Mouse (Mus musculus): ENCODE data around the gene Krtcap3. TPM values are rescaled to one million over a fixed set of nuclear protein-coding genes. Genes with fewer than 3 reads are reported as not detected.
"Not testable (repeated sequence)": the region's sequence is repeated elsewhere in the genome, so short reads cannot be mapped to it uniquely, and the experiment has no call there.

Gene Krtcap3
- total RNA-seq (2014; rRNA removed), result 2.4 and 3.2 TPM in 2 replicates
- 2.5 and 2.9 TPM in 2 replicates for polyA plus RNA-seq (2015; fragmentation: Nextera tagmentation; extraction: Ambion mirVana)

DNA sequence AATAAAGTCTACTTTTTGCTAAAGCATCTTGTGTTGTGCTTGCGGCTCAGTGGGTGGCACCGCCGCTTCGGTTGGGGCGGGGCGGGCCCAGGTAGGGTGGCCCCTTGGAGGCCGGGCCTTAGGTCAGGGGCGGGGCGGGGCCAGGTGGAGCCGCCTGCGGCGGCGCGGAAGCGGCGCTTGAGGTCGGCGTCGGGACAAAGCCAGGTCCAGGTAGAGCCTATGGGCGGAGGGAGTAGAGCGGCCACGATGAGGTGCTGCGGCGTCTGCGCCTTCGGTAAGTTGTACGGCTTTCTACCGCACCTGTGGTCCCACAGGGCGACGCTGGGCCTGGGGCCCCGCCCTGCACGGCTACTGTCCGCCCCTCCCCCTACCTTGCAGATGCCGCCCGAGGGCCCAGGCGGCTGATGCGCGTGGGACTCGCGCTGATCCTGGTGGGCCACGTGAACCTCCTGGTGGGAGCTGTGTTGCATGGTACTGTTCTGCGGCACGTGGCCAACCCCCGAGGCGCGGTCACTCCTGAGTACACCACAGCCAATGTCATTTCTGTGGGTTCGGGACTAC lies at the start of gene Krtcap3:
Krtcap3 (plus strand) TSS at position 151 of the 561 bp plus-strand sequence.
- no peak within 1 kb of the TSS for H3K4me2 ChIP-seq (ENCODE audit: low read depth, low read length)
- peaks cover 67% of the 10 kb centered on the region for H3K36me3 ChIP-seq (ENCODE audit: insufficient read depth, low read length)
- H3K4me3 ChIP-seq (ENCODE audit: low read length), result no peak within 1 kb of the TSS
- no peaks in the 10 kb centered on the region for H3K4me1 ChIP-seq (ENCODE audit: insufficient read depth, low read length)
- ATAC-seq, result peak; percentile 64
- TF ChIP-seq CTCF (IDR thresholded peaks at IDR 0.05; ENCODE audit: low read depth), result 0 out of 2 replicates have a peak, but pooled peaks have one; percentile 2
- WGBS, result 21% methylated on average over 44 of the region's 47 CpGs
- H3K27ac ChIP-seq, result no peak within 1 kb of the TSS
- no peak within 1 kb of the TSS for H3K9ac ChIP-seq (replicated peaks; ENCODE audit: low read length)
- DNase-seq (ENCODE audit: low spot score), result peak; percentile 45
- H3K27me3 ChIP-seq (ENCODE audit: insufficient read depth, low read length), result no peaks in the 10 kb centered on the region
- H3K9me3 ChIP-seq (ENCODE audit: low read length), result no peaks in the 10 kb centered on the region

DNA sequence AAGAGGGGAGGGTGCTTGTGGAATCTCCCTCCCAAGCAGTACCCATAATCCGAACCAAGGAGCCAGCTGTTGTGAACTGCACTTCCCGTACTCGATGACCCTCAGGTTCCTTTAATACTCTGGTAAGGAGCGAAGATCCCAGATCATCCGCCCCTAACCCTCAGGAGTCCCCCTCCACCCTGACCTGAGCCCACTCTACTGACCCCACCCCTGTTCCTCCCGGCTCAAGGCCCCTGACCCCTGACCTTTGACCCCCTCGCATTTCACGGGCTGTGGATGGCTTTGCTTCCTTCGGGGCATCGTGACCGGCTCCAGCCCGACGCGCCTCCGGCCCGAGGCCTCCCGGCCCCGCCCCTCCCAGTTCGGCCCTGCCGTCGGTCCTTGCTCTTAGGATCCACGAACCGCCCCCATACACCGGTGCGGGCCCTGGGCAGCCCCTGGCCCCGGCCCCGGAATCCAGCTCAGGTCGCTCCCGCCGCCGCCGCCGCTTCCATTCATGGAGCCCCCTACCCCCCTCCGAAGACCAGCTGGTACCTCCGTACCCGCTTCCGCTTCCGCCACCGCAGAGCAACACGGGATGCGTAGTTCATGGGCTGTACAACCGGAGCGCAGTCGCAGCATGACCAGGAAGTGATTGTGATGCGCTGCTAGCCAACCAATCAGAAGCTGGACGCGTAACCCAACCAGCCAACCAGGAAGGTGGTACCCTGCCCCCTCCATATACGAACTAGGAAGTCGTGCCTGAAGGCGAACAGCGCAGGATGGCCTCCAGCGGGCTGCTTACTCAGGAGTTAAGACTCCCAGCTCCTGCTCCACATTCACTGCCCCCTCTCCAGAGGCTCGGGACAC lies 49.5 kb upstream of the Krtcap3 start, which contains the start of gene Zfp513:
Zfp513 (minus strand) TSS at position 562 of the 849 bp plus-strand sequence.
- Histone ChIP-seq H3K27ac (peak within 1 kb of the TSS; percentile 82), H3K4me1 (ENCODE audit: insufficient read depth, low read length) (peaks cover 5% of the 10 kb centered on the region; the same call in 1 of the 2 replicates), H3K9ac (replicated peaks; ENCODE audit: low read length) (peak within 1 kb of the TSS; percentile 83), H3K4me2 (ENCODE audit: low read depth, low read length) (peak within 1 kb of the TSS; percentile 87), H3K4me3 (ENCODE audit: low read length) (peak within 1 kb of the TSS; percentile 68), H3K36me3 (ENCODE audit: insufficient read depth, low read length) (peaks cover 65% of the 10 kb centered on the region), H3K9me3 (ENCODE audit: low read length) (peaks cover 5% of the 10 kb centered on the region; the same call in 1 of the 2 replicates), H3K27me3 (ENCODE audit: insufficient read depth, low read length) (no peaks in the 10 kb centered on the region)
- peak; percentile 99 for DNase-seq (ENCODE audit: low spot score)
- under 1% methylated on average over 49 of the region's 53 CpGs for WGBS
- TF ChIP-seq CTCF (IDR thresholded peaks at IDR 0.05; ENCODE audit: low read depth), result peak; percentile 18; the same call in 1 of the 2 replicates
- peak; percentile 98 for ATAC-seq

DNA sequence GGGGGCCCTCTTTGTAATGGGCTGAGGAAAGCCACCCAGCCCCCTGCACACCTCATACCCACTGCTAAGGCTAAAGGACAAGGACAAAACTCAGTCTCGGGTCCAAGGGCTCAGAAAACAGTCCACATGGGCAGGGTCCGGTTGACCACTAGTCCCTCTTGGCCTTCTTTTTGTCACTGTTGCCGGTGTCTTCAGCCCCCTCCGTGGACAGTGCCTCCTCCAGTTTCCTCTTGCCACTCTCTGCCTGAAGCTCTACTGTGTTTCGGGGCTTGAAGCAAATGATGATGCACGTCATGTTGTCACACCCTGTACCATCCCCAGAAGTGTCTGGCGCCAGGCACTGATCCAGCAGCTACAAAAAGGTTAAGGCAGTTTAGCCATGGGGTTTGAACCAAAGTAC lies 48.6 kb upstream of the Krtcap3 start:
- WGBS, result 80% methylated on average over 7 of the region's 7 CpGs
- peak overlapping the region; percentile 64 for H3K27ac ChIP-seq
- DNase-seq (ENCODE audit: low spot score) (no peak), ATAC-seq (no peak)
- TF ChIP-seq CTCF (IDR thresholded peaks at IDR 0.05; ENCODE audit: low read depth), result no peak
- H3K4me3 ChIP-seq (ENCODE audit: low read length), result no peak overlapping the region
- peaks cover 5% of the 10 kb centered on the region; the same call in 1 of the 2 replicates for H3K9me3 ChIP-seq (ENCODE audit: low read length)
- no peaks in the 10 kb centered on the region for H3K27me3 ChIP-seq (ENCODE audit: insufficient read depth, low read length)
- H3K36me3 ChIP-seq (ENCODE audit: insufficient read depth, low read length), result peaks cover 55% of the 10 kb centered on the region
- peak overlapping the region; percentile 50 for H3K4me2 ChIP-seq (ENCODE audit: low read depth, low read length)
- peaks cover 5% of the 10 kb centered on the region; the same call in 1 of the 2 replicates for H3K4me1 ChIP-seq (ENCODE audit: insufficient read depth, low read length)
- no peak overlapping the region for H3K9ac ChIP-seq (replicated peaks; ENCODE audit: low read length)

DNA sequence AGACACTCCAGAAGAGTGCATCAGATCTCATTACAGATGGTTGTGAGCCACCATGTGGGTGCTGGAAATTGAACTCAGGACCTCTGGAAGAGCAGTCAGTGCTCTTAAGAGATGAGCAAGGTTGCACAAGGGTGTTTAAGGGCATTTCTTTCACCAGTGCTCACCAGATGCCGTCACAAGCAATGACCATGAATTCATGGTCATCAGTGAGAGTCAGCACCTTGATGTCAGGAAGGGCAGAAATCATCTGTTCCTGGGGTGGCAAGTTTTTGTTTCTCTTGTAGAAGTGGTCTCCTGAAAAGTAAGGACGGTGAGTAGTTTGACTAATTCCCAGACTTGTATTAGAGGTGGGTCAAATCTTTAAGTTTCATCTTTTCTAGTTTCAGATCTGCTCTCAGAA lies 47.6 kb upstream of the Krtcap3 start:
- no peak overlapping the region for H3K9ac ChIP-seq (replicated peaks; ENCODE audit: low read length)
- TF ChIP-seq CTCF (IDR thresholded peaks at IDR 0.05; ENCODE audit: low read depth), result no peak
- WGBS, result 91% methylated on average over 2 of the region's 2 CpGs
- DNase-seq (ENCODE audit: low spot score) (no peak), ATAC-seq (no peak)
- peaks cover 46% of the 10 kb centered on the region for H3K36me3 ChIP-seq (ENCODE audit: insufficient read depth, low read length)
- peaks cover 5% of the 10 kb centered on the region; the same call in 1 of the 2 replicates for H3K4me1 ChIP-seq (ENCODE audit: insufficient read depth, low read length)
- H3K9me3 ChIP-seq (ENCODE audit: low read length), result peaks cover 5% of the 10 kb centered on the region; the same call in 1 of the 2 replicates
- H3K27me3 ChIP-seq (ENCODE audit: insufficient read depth, low read length), result no peaks in the 10 kb centered on the region
- H3K4me2 ChIP-seq (ENCODE audit: low read depth, low read length), result no peak overlapping the region
- H3K27ac ChIP-seq, result no peak overlapping the region
- no peak overlapping the region for H3K4me3 ChIP-seq (ENCODE audit: low read length)

DNA sequence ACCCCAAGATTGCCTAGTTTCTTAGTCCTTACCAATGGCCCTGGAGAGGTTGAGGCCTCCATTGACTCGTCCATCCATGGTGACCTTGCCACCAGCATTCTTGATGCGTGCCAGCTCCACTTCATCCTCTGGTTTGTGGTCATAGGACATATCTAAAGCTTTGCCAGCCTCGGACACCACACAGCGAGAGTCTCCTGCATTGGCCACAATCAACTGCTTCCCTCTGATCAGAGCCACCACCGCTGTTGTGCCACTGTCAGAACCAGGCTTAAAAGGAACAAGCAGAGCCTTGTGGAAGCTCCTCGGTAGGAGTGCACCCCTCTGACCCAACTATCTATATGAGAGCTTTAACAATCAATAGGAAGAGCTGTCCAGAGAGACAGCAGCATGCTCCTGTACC lies 47.1 kb upstream of the Krtcap3 start:
- peaks cover 5% of the 10 kb centered on the region; the same call in 1 of the 2 replicates for H3K9me3 ChIP-seq (ENCODE audit: low read length)
- ATAC-seq (no peak), DNase-seq (ENCODE audit: low spot score) (no peak)
- TF ChIP-seq CTCF (IDR thresholded peaks at IDR 0.05; ENCODE audit: low read depth), result no peak
- H3K36me3 ChIP-seq (ENCODE audit: insufficient read depth, low read length), result peaks cover 41% of the 10 kb centered on the region
- H3K4me3 ChIP-seq (ENCODE audit: low read length), result no peak overlapping the region
- H3K27ac ChIP-seq, result no peak overlapping the region
- H3K9ac ChIP-seq (replicated peaks; ENCODE audit: low read length), result no peak overlapping the region
- peaks cover 5% of the 10 kb centered on the region; the same call in 1 of the 2 replicates for H3K4me1 ChIP-seq (ENCODE audit: insufficient read depth, low read length)
- 96% methylated on average over 6 of the region's 6 CpGs for WGBS
- H3K4me2 ChIP-seq (ENCODE audit: low read depth, low read length), result no peak overlapping the region
- no peaks in the 10 kb centered on the region for H3K27me3 ChIP-seq (ENCODE audit: insufficient read depth, low read length)

DNA sequence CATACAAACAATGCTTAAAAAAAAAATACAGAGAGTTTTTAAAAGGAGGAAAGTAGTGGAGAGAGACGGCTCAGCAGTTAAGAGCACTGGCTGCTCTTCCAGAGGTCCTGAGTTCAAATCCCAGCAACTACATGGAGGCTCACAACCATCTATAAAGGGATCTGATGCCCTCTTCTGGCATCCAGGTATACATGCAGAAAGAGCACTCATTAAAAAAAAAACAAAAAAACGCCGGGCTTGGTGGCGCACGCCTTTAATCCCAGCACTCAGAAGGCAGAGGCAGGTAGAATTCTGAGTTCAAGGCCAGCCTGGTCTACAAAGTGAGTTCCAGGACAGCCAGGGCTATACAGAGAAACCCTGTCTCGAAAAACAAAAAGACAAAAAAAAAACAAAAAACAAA lies 34.9 kb upstream of the Krtcap3 start:
- H3K36me3 ChIP-seq (ENCODE audit: insufficient read depth, low read length); H3K9ac ChIP-seq (replicated peaks; ENCODE audit: low read length); H3K4me2 ChIP-seq (ENCODE audit: low read depth, low read length); DNase-seq (ENCODE audit: low spot score); H3K4me3 ChIP-seq (ENCODE audit: low read length); ATAC-seq; H3K27me3 ChIP-seq (ENCODE audit: insufficient read depth, low read length); H3K4me1 ChIP-seq (ENCODE audit: insufficient read depth, low read length); H3K9me3 ChIP-seq (ENCODE audit: low read length); H3K27ac ChIP-seq: not testable (repeated sequence)
- WGBS, result 95% methylated on average over 6 of the region's 6 CpGs
